Mouse (Mus musculus) forebrain, embryonic 11.5 days (tissue): ENCODE results near the gene Cyfip2. TPM values are rescaled to one million over a fixed set of nuclear protein-coding genes. Genes with fewer than 3 reads are reported as not detected.

Experiments
- ATAC-seq: fragments of 200-750 bp; cut with Nextera tagmentation; replicated peaks from 2 replicates; pipeline ENCODE4 v1.8.0; 2017; ENCODE audit warnings: moderate TSS enrichment; ENCODE audit not compliant: low FRiP score
- DNase-seq: peaks from one replicate; pipeline ENCODE4 v3.0.0-alpha.2; 2017; ENCODE audit warnings: low spot score
- H3K27ac ChIP-seq: fragments of 300-500 bp; sonication (generic); 2 replicates; pipeline ENCODE4 v1.5.1; 2014; ENCODE audit warnings: low read depth, low read length
- H3K27me3 ChIP-seq: fragments of 300-500 bp; sonication (generic); 2 replicates; pipeline ENCODE4 v1.6.1; 2014; ENCODE audit warnings: mild to moderate bottlenecking, low read length, mixed read lengths; ENCODE audit not compliant: control insufficient read depth, insufficient read depth
- H3K36me3 ChIP-seq: fragments of 300-500 bp; sonication (generic); 2 replicates; pipeline ENCODE4 v1.6.1; 2014; ENCODE audit warnings: mild to moderate bottlenecking, low read length, moderate library complexity, mixed read lengths; ENCODE audit not compliant: control insufficient read depth, insufficient read depth
- H3K4me1 ChIP-seq: fragments of 300-500 bp; sonication (generic); replicated peaks from 2 replicates; pipeline ENCODE4 v1.6.1; 2014; ENCODE audit warnings: low read length, mixed read lengths; ENCODE audit not compliant: control insufficient read depth, insufficient read depth
- H3K4me2 ChIP-seq: fragments of 300-500 bp; sonication (generic); 2 replicates; pipeline ENCODE4 v1.6.1; 2014; ENCODE audit warnings: low read depth, mild to moderate bottlenecking, low read length, moderate library complexity, mixed read lengths; ENCODE audit not compliant: severe bottlenecking
- H3K4me3 ChIP-seq: fragments of 300-500 bp; sonication (generic); 2 replicates; pipeline ENCODE4 v1.5.1; 2014; ENCODE audit warnings: low read depth, low read length
- H3K9ac ChIP-seq: fragments of 300-500 bp; sonication (generic); 2 replicates; pipeline ENCODE4 v1.6.1; 2014; ENCODE audit warnings: low read length
- H3K9me3 ChIP-seq: fragments of 300-500 bp; sonication (generic); 2 replicates; pipeline ENCODE4 v1.6.1; 2016; ENCODE audit warnings: low read length, mixed read lengths; ENCODE audit not compliant: control insufficient read depth
- WGBS: fragments of 180-500 bp; shearing (Covaris S2); extraction: QIAGEN DNeasy Blood & Tissue Kit; methylation state at CpG from one replicate; pipeline ENCODE4 v1.1.7; 2014; 5-methylcytosine and 5-hydroxymethylcytosine counted together
- polyA plus RNA-seq: library from polyadenylated mRNA; unstranded; fragments of >200 nt; fragmentation: Nextera tagmentation; extraction: Ambion mirVana; gene quantifications from 2 replicates; pipeline ENCODE4 v1.2.1, GENCODE M21; 2014

The Cyfip2 gene
- polyA plus RNA-seq, 1 experiment from 2014 or later = 50.9 TPM

DNA sequence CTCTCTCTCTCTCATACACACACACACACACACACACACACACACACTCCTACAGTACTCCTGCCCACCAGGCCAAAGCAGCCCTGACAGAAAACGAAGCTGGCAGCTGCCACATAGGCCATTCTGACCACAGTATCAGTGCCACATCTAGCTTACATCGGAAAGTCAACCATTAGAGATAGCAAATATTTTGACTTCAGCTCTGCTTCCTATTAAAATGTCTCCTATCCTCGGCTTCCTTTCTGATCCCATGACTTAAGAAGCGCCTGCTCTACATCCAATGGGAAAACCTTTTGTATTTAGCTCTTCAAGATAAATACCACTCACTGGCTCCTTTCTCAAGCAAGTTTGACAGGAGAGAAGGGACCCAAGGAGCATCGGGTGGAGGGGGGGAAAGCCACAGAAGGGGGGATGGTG is 2.0 kb downstream of the Cyfip2 start:
- 53% methylated on average over 5 of the region's 5 CpGs for WGBS
- no peaks in the 10 kb centered on the region for H3K27me3 ChIP-seq
- H3K4me3 ChIP-seq = peak overlapping the region; percentile 79
- H3K27ac ChIP-seq = peak overlapping the region; percentile 72; the same call in 1 of the 2 replicates
- H3K9me3 ChIP-seq = no peaks in the 10 kb centered on the region
- ATAC-seq (no peak), DNase-seq (no peak)
- H3K36me3 ChIP-seq = no peaks in the 10 kb centered on the region; the same call in 1 of the 2 replicates
- peaks cover 18% of the 10 kb centered on the region for H3K4me1 ChIP-seq
- H3K4me2 ChIP-seq = peak overlapping the region; percentile 94
- no peak overlapping the region; the same call in 1 of the 2 replicates for H3K9ac ChIP-seq

DNA sequence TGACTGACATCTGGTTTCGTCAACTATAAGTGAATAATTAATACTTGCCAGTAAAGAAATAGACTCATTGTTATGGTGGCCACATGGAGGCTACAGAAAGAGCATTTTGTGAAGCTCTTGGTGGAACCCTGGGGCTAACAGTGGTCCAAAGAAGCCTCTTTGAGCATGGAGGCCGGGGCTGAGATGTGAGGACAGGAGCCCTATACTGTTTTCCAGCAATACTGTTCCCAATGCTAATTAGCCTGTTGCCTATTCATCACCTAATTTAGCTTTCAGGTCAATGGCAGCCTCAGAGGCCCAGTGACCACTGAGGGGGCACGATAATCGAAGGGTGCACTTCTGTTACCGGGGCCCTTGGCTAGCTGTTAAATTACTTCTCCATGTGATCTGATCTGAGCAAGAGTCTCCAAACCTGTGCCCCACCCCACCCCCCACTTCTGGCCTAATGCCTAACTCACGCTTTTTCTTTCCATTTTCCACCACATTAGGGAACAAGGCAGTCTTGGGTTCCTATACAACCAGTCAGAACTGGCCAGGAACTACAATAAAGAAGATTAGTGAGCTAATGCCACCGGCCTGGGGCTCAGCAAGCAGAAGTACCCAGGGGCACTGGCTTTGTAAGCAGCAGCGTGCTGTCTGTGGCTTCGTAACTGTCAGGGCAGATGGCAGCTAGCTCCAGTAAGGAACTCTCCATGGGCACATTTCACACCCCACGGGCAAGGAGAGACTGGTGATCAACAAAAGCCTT is 2.7 kb downstream of the Cyfip2 start:
- H3K4me3 ChIP-seq = no peak overlapping the region

DNA sequence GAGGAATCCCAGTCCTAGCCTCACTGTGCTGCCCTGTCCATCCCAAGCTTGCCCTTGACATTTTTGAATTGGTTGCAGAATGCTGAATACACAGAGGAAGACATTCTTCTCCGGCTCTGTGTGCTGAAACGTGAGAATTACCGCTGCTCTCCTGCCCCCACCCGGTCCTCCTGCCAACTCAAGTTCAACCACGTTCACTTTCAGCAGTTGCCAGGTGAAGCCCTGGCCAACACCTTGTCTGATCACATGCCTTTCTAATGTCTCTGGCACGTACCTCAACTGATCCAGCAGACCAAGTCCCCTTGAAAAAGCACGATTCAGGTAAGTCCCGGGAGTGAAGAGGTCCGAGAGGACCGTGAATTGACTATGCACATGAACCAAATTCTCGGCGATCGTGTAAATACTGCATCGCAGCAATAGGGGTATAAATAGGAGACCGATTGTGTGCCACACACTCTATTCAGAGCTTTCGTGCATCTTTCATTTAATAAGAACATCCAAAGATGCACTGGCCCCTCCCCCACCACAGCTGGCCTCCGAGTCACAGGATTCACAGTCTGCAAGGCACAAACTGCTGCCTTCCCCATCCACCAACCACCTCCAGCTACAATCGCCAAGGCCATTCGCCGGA is 3.4 kb downstream of the Cyfip2 start:
- H3K9ac ChIP-seq = no peak overlapping the region
- no peak overlapping the region for H3K4me3 ChIP-seq
- H3K4me1 ChIP-seq = peaks cover 18% of the 10 kb centered on the region
- H3K4me2 ChIP-seq = peak overlapping the region; percentile 94
- ATAC-seq = peak; percentile 12; the same call in 1 of the 2 replicates
- no peaks in the 10 kb centered on the region; the same call in 1 of the 2 replicates for H3K36me3 ChIP-seq
- H3K27ac ChIP-seq = peak overlapping the region; percentile 72; the same call in 1 of the 2 replicates
- WGBS = 67% methylated on average over 20 of the region's 20 CpGs
- H3K9me3 ChIP-seq = no peaks in the 10 kb centered on the region
- peak; percentile 70 for DNase-seq
- H3K27me3 ChIP-seq = no peaks in the 10 kb centered on the region

More for the DNA sequence above, 2.7 kb downstream of the Cyfip2 start:
- no peaks in the 10 kb centered on the region for H3K9me3 ChIP-seq
- peaks cover 18% of the 10 kb centered on the region for H3K4me1 ChIP-seq
- peak overlapping the region; percentile 72 for H3K27ac ChIP-seq
- peak overlapping the region; percentile 94 for H3K4me2 ChIP-seq
- H3K36me3 ChIP-seq = no peaks in the 10 kb centered on the region; the same call in 1 of the 2 replicates
- WGBS = 16% methylated on average over 10 of the region's 10 CpGs
- H3K27me3 ChIP-seq = no peaks in the 10 kb centered on the region
- DNase-seq = peak; percentile 72
- peak; percentile 56 for ATAC-seq
- H3K9ac ChIP-seq = peak overlapping the region; percentile 35; the same call in 1 of the 2 replicates

DNA sequence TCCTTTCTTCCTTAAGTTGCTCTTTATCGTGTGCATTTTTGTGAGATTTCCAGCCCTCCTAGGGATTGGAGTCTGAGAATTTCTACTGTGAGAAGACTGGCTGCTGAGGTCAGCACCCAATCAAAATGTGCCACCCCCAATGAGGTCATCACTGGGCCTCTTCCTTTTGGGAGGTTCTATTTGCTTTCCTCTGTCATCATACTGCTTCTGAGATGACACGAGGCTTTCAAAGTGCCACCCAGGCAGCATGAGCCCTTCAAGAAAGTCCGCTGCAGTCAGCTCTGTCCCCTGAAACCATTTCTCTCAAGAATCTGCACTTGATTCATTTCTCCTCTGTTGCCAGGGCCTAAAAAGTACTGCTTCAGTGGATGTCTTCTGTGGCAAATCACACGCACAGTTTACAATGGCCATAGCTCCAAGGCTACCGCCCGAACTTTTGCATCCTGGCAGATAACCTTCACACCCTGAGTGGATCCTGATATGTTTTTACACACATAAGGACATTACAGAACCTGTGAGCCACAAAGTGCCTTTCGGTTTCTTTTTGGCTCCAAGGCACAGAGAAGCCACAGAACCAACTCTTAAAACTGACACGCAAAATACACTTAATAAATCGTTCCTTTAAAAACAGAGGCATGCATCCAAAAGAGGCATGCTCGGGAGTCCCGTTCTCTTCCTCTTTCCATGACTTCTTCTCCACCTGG is 4.2 kb downstream of the Cyfip2 start:
- no peak overlapping the region for H3K4me3 ChIP-seq
- peak overlapping the region; percentile 94; the same call in 1 of the 2 replicates for H3K4me2 ChIP-seq
- no peak overlapping the region for H3K27ac ChIP-seq
- 92% methylated on average over 11 of the region's 11 CpGs for WGBS
- ATAC-seq (no peak), DNase-seq (no peak)
- peaks cover 18% of the 10 kb centered on the region for H3K4me1 ChIP-seq
- H3K27me3 ChIP-seq = no peaks in the 10 kb centered on the region
- H3K9me3 ChIP-seq = no peaks in the 10 kb centered on the region
- no peaks in the 10 kb centered on the region; the same call in 1 of the 2 replicates for H3K36me3 ChIP-seq
- H3K9ac ChIP-seq = no peak overlapping the region

DNA sequence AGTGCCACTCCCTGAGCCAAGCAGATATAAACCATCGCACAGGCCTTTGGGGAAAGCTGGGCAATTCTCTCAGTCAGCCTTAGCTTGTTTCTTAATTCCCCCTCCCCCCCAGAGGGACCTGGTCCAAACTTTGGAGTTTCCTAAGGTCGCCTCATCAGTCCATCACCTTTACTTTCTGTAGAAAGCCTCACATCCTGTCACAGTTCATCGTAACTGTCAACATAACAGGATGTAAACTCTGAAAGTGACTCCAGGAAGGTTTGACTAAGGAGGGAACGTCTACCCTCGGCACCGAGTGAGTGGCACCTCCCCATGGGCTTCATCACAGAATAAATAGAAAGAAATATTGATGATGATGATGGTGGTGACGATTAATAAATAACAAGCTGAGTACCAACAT is 4.9 kb downstream of the Cyfip2 start:
- WGBS = 96% methylated on average over 7 of the region's 7 CpGs

DNA sequence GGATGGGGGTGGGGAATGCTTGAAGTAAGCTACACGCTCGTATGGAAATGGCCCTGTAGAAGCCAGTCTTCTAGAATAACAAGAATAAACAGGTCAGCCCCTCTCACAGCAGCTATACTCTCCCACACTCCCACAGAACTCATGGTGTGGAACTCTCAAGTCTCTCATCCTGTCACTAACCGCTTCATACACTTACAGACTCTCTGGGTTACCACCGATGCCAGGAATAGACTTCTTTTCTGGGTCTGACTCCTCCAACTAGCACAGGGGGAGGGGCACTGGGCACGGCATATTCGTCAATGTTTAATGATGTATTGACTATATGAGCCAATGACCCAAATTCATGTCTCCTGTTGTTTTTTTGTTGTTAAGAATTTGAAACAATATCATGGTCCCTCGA is 5.9 kb downstream of the Cyfip2 start:
- no peak for ATAC-seq
- H3K9ac ChIP-seq = no peak overlapping the region
- WGBS = 90% methylated on average over 7 of the region's 7 CpGs
- no peak overlapping the region for H3K27ac ChIP-seq
- no peak for DNase-seq
- no peaks in the 10 kb centered on the region for H3K27me3 ChIP-seq
- no peaks in the 10 kb centered on the region; the same call in 1 of the 2 replicates for H3K36me3 ChIP-seq
- H3K4me3 ChIP-seq = no peak overlapping the region
- no peak overlapping the region for H3K4me2 ChIP-seq
- no peaks in the 10 kb centered on the region for H3K9me3 ChIP-seq
- peaks cover 18% of the 10 kb centered on the region for H3K4me1 ChIP-seq

More for the DNA sequence above, 4.9 kb downstream of the Cyfip2 start:
- no peaks in the 10 kb centered on the region for H3K27me3 ChIP-seq
- ATAC-seq = no peak
- DNase-seq = no peak
- H3K27ac ChIP-seq = no peak overlapping the region
- H3K4me2 ChIP-seq = no peak overlapping the region
- H3K36me3 ChIP-seq = no peaks in the 10 kb centered on the region; the same call in 1 of the 2 replicates
- H3K4me1 ChIP-seq = peaks cover 18% of the 10 kb centered on the region
- no peak overlapping the region for H3K4me3 ChIP-seq
- no peaks in the 10 kb centered on the region for H3K9me3 ChIP-seq
- H3K9ac ChIP-seq = no peak overlapping the region

DNA sequence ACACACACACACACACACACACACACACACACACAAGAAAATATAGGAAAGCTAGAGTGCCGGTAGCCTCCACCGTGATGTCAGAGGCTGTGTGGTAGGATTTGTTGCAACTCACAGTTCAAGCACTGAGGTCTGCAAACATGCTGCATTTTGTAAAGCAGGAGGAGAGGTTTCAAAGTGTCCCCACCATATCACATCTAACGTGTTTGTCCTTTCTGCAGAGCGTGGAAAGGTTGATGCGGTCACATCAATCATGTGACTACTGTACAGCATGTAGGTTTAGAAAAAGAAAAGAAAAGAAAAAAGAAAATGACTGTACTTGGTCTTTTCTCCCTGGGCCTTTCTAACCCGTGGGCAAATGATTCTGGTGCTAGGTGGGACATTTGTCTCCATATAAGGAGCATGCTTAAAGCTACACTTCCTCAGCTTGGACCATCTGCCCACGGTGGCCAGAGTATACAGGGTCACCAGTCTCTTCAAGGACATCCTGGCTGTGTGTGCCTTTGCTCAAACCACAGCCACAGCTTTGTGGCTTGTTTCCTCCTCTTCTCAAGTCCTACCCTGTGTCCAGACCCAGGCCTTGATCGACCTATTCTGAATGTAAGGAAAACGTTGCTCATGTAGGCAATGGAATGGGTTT is 6.7 kb downstream of the Cyfip2 start:
- Histone ChIP-seq H3K4me2 (no peak overlapping the region), H3K9me3 (no peaks in the 10 kb centered on the region), H3K27me3 (no peaks in the 10 kb centered on the region), H3K4me3 (no peak overlapping the region), H3K27ac (no peak overlapping the region), H3K4me1 (peaks cover 13% of the 10 kb centered on the region), H3K9ac (no peak overlapping the region), H3K36me3 (no peaks in the 10 kb centered on the region; the same call in 1 of the 2 replicates)
- ATAC-seq (no peak), DNase-seq (no peak)
- WGBS = 85% methylated on average over 9 of the region's 9 CpGs
